In genomic region chr3:38312121-38312520, GRCm38 (mm10) we compare ENCODE assay signal across 12 mouse cellular contexts.
DNase-seq lines count a peak whose midpoint lies in the region; ATAC-seq lines count a peak whose summit lies in the region.
"Had no signal": no experiment of that assay in that cellular context is flagged by ENCODE, and none has a peak within 500 bp of the region (broad histone marks: within the 10 kb centered on the region; RNA-seq: fewer than 3 reads in every experiment).

No protein-coding gene starts in this region.

- no peak overlapping the region for H3K4me3 ChIP-seq in forebrain, embryonic 13.5 days
- no peak overlapping the region for H3K4me3 ChIP-seq in forebrain, embryonic 15.5 days
- H3K4me3 ChIP-seq in brown adipose tissue, adult 24 weeks (ENCODE audit: insufficient read depth, low read depth, low read length) = no peak overlapping the region
- H3K4me3 ChIP-seq in heart, embryonic 14.5 days (ENCODE audit: control insufficient read depth in 1 of 2, insufficient read depth in 1 of 2, low read depth in 1 of 2, low read length in 2 of 2) = no peak overlapping the region

- 45% methylated on average over 3 of the region's 3 CpGs for WGBS in forebrain, embryonic 13.5 days
- WGBS in forebrain, embryonic 15.5 days = 25% methylated on average over 3 of the region's 3 CpGs
- 4% methylated on average over 3 of the region's 3 CpGs for WGBS in heart, embryonic 14.5 days

- H3K36me3 ChIP-seq in forebrain, embryonic 13.5 days (ENCODE audit: poor library complexity, severe bottlenecking) = no peaks in the 10 kb centered on the region
- no peaks in the 10 kb centered on the region for H3K36me3 ChIP-seq in forebrain, embryonic 15.5 days
- no peaks in the 10 kb centered on the region for H3K36me3 ChIP-seq in heart, embryonic 14.5 days (ENCODE audit: control insufficient read depth, insufficient read depth, low read length)

- peak; percentile 51; the same call in 1 of the 2 replicates for ATAC-seq in forebrain, embryonic 13.5 days
- no peak for ATAC-seq in forebrain, embryonic 15.5 days (replicated peaks)
- peak; percentile 83 for ATAC-seq in heart, embryonic 14.5 days (ENCODE audit: insufficient number of reproducible peaks, insufficient read depth, low FRiP score, low read depth)
- ATAC-seq in granulocyte monocyte progenitor cell, adult 5-6 weeks (replicated peaks; ENCODE audit: poor library complexity, severe bottlenecking) = no peak

- no peak overlapping the region for H3K27ac ChIP-seq in forebrain, embryonic 13.5 days
- H3K27ac ChIP-seq in forebrain, embryonic 15.5 days (replicated peaks) = no peak overlapping the region
- H3K27ac ChIP-seq in brown adipose tissue, adult 24 weeks (replicated peaks; ENCODE audit: low read depth, low read length) = peak overlapping the region; percentile 88
- peak overlapping the region; percentile 49 to 88 for H3K27ac ChIP-seq in heart, embryonic 14.5 days (replicated peaks in 1 of 2; ENCODE audit: control insufficient read depth in 1 of 2, insufficient read depth in 1 of 2, low read depth in 2 of 2, low read length in 2 of 2)
- H3K27ac ChIP-seq: liver, embryonic 14.5 days had no signal

- H3K9ac ChIP-seq in forebrain, embryonic 13.5 days = no peak overlapping the region
- no peak overlapping the region for H3K9ac ChIP-seq in forebrain, embryonic 15.5 days (replicated peaks)
- H3K9ac ChIP-seq in heart, embryonic 14.5 days (ENCODE audit: low read length) = peak overlapping the region; percentile 55
- H3K9ac ChIP-seq: liver, embryonic 14.5 days had no signal

- no peaks in the 10 kb centered on the region for H3K9me3 ChIP-seq in forebrain, embryonic 13.5 days (replicated peaks)
- no peaks in the 10 kb centered on the region for H3K9me3 ChIP-seq in forebrain, embryonic 15.5 days
- no peaks in the 10 kb centered on the region for H3K9me3 ChIP-seq in heart, embryonic 14.5 days (ENCODE audit: control insufficient read depth, low read length)

- H3K4me1 ChIP-seq in forebrain, embryonic 13.5 days = peaks cover 7% of the 10 kb centered on the region
- 0 out of 2 replicates have a peak, but pooled peaks cover 8% of the 10 kb centered on the region for H3K4me1 ChIP-seq in forebrain, embryonic 15.5 days
- peaks cover 4% of the 10 kb centered on the region; the same call in 1 of the 2 replicates for H3K4me1 ChIP-seq in brown adipose tissue, adult 24 weeks (ENCODE audit: control insufficient read depth, insufficient read depth, insufficient read length, low read length)
- peaks cover 3 to 18% of the 10 kb centered on the region in 2 experiments; a peak in 3 of 4 replicates for H3K4me1 ChIP-seq in heart, embryonic 14.5 days (ENCODE audit: control insufficient read depth in 2 of 2, insufficient read depth in 2 of 2, low read length in 2 of 2)

- no peak overlapping the region for H3K4me2 ChIP-seq in forebrain, embryonic 13.5 days
- H3K4me2 ChIP-seq in forebrain, embryonic 15.5 days (replicated peaks) = no peak overlapping the region
- no peak overlapping the region for H3K4me2 ChIP-seq in heart, embryonic 14.5 days (ENCODE audit: low read length)

- no peaks in the 10 kb centered on the region for H3K27me3 ChIP-seq in forebrain, embryonic 13.5 days
- no peaks in the 10 kb centered on the region for H3K27me3 ChIP-seq in forebrain, embryonic 15.5 days
- no peaks in the 10 kb centered on the region for H3K27me3 ChIP-seq in heart, embryonic 14.5 days (ENCODE audit: control insufficient read depth, insufficient read depth, low read length)

- peak; percentile 24 to 44 for DNase-seq in kidney, postnatal 25 days
- no peak for DNase-seq in urinary bladder, postnatal 10 days (ENCODE audit: low spot score)
- DNase-seq in c-Kit-positive CD71-positive TER-119-positive erythroid progenitor cells, embryonic 14.5 days (ENCODE audit: low spot score) = no peak
- DNase-seq: cerebellum, postnatal 14 days; layer of hippocampus, postnatal 36 days; right cerebral cortex, postnatal 14 days had no signal

Comparison
In these comparisons a context has a peak if more than half of its experiments do, and no peak if none do; other contexts are left out.
1. ATAC-seq: peak in forebrain, embryonic 13.5 days (single experiment) and heart, embryonic 14.5 days (single experiment); none in forebrain, embryonic 15.5 days (single experiment) and granulocyte monocyte progenitor cell, adult 5-6 weeks (single experiment).
2. H3K27ac ChIP-seq: peak in brown adipose tissue, adult 24 weeks (single experiment) and heart, embryonic 14.5 days (2 of 2); none in forebrain, embryonic 13.5 days (single experiment) and forebrain, embryonic 15.5 days (single experiment).
3. DNase-seq: peak in kidney, postnatal 25 days (2 of 2); none in urinary bladder, postnatal 10 days (single experiment) and c-Kit-positive CD71-positive TER-119-positive erythroid progenitor cells, embryonic 14.5 days (single experiment).